Mouse (Mus musculus) R1 (cell line): ENCODE data around the gene Esyt2.
A peak's percentile ranks its signal among the peaks of the same experiment; 100 is the strongest.

ENCODE experiments used
- DNase-seq: peaks from one replicate; pipeline ENCODE4 v3.0.0-alpha.2; 2018; ENCODE audit warnings: low read depth, low spot score

The Esyt2 gene

GRCm38 (mm10) chr12:116280149-116280652 lies 795 bp upstream of the Esyt2 start:
- no peak for DNase-seq

GRCm38 (mm10) chr12:116281427-116282281 lies 658 bp downstream of the Esyt2 start:
- peak; percentile 70 for DNase-seq

GRCm38 (mm10) chr12:116282856-116283255 lies 1.9 kb downstream of the Esyt2 start:
- DNase-seq = no peak

GRCm38 (mm10) chr12:116283511-116283910 lies 2.5 kb downstream of the Esyt2 start:
- no peak for DNase-seq

- DNase-seq = no peak
Observed at GRCm38 (mm10) chr12:116293185-116293584, 12.2 kb downstream of the Esyt2 start.

- DNase-seq = no peak
Observed at GRCm38 (mm10) chr12:116293599-116294292, 12.8 kb downstream of the Esyt2 start.

GRCm38 (mm10) chr12:116299906-116300305 lies 18.9 kb downstream of the Esyt2 start:
- no peak for DNase-seq

- no peak for DNase-seq
Observed at GRCm38 (mm10) chr12:116302181-116302580, 21.2 kb downstream of the Esyt2 start.

GRCm38 (mm10) chr12:116306042-116306441 lies 25.0 kb downstream of the Esyt2 start:
- DNase-seq = no peak

GRCm38 (mm10) chr12:116307870-116308269 lies 26.9 kb downstream of the Esyt2 start:
- no peak for DNase-seq

- DNase-seq = no peak
Observed at GRCm38 (mm10) chr12:116308612-116309011, 27.6 kb downstream of the Esyt2 start.

- DNase-seq = no peak
Observed at GRCm38 (mm10) chr12:116313816-116314215, 32.8 kb downstream of the Esyt2 start.

GRCm38 (mm10) chr12:116315498-116315897 lies 34.5 kb downstream of the Esyt2 start:
- DNase-seq = no peak

- no peak for DNase-seq
Observed at GRCm38 (mm10) chr12:116317818-116318217, 36.8 kb downstream of the Esyt2 start.

- no peak for DNase-seq
Observed at GRCm38 (mm10) chr12:116325545-116325944, 44.5 kb downstream of the Esyt2 start.

- no peak for DNase-seq
Observed at GRCm38 (mm10) chr12:116326159-116326558, 45.2 kb downstream of the Esyt2 start.

- no peak for DNase-seq
Observed at GRCm38 (mm10) chr12:116334253-116334652, 53.3 kb downstream of the Esyt2 start.

- no peak for DNase-seq
Observed at GRCm38 (mm10) chr12:116340160-116340559, 59.2 kb downstream of the Esyt2 start.

GRCm38 (mm10) chr12:116348755-116349286 lies 67.8 kb downstream of the Esyt2 start:
- DNase-seq = no peak

GRCm38 (mm10) chr12:116349376-116349775 lies 68.4 kb downstream of the Esyt2 start:
- DNase-seq = no peak

GRCm38 (mm10) chr12:116351022-116351421 lies 70.0 kb downstream of the Esyt2 start:
- DNase-seq = no peak

GRCm38 (mm10) chr12:116352404-116352803 lies 71.4 kb downstream of the Esyt2 start:
- DNase-seq = no peak
